Mouse (Mus musculus) brown adipose tissue, adult 24 weeks (tissue): ENCODE measurements around the gene Scn10a. TPM values are rescaled to one million over a fixed set of nuclear protein-coding genes. Genes with fewer than 3 reads are reported as not detected.

Experiments used
- H3K27ac ChIP-seq: fragments of 200-500 bp; replicated peaks from 2 replicates; pipeline ENCODE4 v1.5.1; 2012; ENCODE audit warnings: low read depth, mild to moderate bottlenecking, low read length
- H3K4me1 ChIP-seq: fragments of 200-500 bp; 2 replicates; pipeline ENCODE4 v1.6.1; 2012; ENCODE audit warnings: low read length, mixed read lengths; ENCODE audit not compliant: control insufficient read depth, insufficient read depth, insufficient read length
- H3K4me3 ChIP-seq: fragments of 200-500 bp; 2 replicates; pipeline ENCODE4 v1.5.1; 2012; ENCODE audit warnings: low read depth, mild to moderate bottlenecking, low read length, moderate library complexity; ENCODE audit not compliant: insufficient read depth
- polyA plus RNA-seq: library from polyadenylated mRNA; stranded (reverse); fragments of >200 nt; gene quantifications from 2 replicates; pipeline ENCODE4 v1.2.4, GENCODE M21; 2012; ENCODE audit not compliant: missing spikeins, insufficient read depth, insufficient read length

Gene Scn10a
- polyA plus RNA-seq, 1 experiment, result not detected

GRCm38 (mm10) chr9:119686187-119686586 is 32.9 kb downstream of the Scn10a start:
- H3K4me1 ChIP-seq, result no peaks in the 10 kb centered on the region
- no peak overlapping the region for H3K4me3 ChIP-seq
- no peak overlapping the region for H3K27ac ChIP-seq

- Histone ChIP-seq H3K4me3 (no peak overlapping the region), H3K4me1 (no peaks in the 10 kb centered on the region), H3K27ac (no peak overlapping the region)
These were observed 38.2 kb downstream of the Scn10a start for GRCm38 (mm10) chr9:119680896-119681295.

- Histone ChIP-seq H3K4me1 (no peaks in the 10 kb centered on the region), H3K27ac (no peak overlapping the region), H3K4me3 (no peak overlapping the region)
These were observed 55.0 kb downstream of the Scn10a start for GRCm38 (mm10) chr9:119664109-119664508.

GRCm38 (mm10) chr9:119656111-119656510 is 63.0 kb downstream of the Scn10a start:
- Histone ChIP-seq H3K4me3 (no peak overlapping the region), H3K27ac (no peak overlapping the region), H3K4me1 (no peaks in the 10 kb centered on the region)

GRCm38 (mm10) chr9:119653758-119654157 is 65.4 kb downstream of the Scn10a start:
- no peak overlapping the region for H3K4me3 ChIP-seq
- H3K27ac ChIP-seq, result no peak overlapping the region
- H3K4me1 ChIP-seq, result no peaks in the 10 kb centered on the region

- Histone ChIP-seq H3K4me3 (no peak overlapping the region), H3K4me1 (no peaks in the 10 kb centered on the region), H3K27ac (no peak overlapping the region)
These were observed 72.1 kb downstream of the Scn10a start for GRCm38 (mm10) chr9:119646942-119647547.

- Histone ChIP-seq H3K4me3 (no peak overlapping the region), H3K27ac (no peak overlapping the region), H3K4me1 (no peaks in the 10 kb centered on the region)
These were observed 77.1 kb downstream of the Scn10a start for GRCm38 (mm10) chr9:119641985-119642384.

GRCm38 (mm10) chr9:119634216-119634843 is 84.8 kb downstream of the Scn10a start:
- H3K4me3 ChIP-seq, result no peak overlapping the region
- H3K27ac ChIP-seq, result no peak overlapping the region
- no peaks in the 10 kb centered on the region for H3K4me1 ChIP-seq

- H3K4me3 ChIP-seq, result no peak overlapping the region
- no peak overlapping the region for H3K27ac ChIP-seq
- H3K4me1 ChIP-seq, result no peaks in the 10 kb centered on the region
These were observed 85.6 kb downstream of the Scn10a start for GRCm38 (mm10) chr9:119633475-119633874.

- H3K4me1 ChIP-seq, result no peaks in the 10 kb centered on the region
- H3K27ac ChIP-seq, result no peak overlapping the region
- H3K4me3 ChIP-seq, result no peak overlapping the region
These were observed 86.3 kb downstream of the Scn10a start for GRCm38 (mm10) chr9:119632801-119633200.

GRCm38 (mm10) chr9:119631899-119632533 is 87.1 kb downstream of the Scn10a start:
- no peaks in the 10 kb centered on the region for H3K4me1 ChIP-seq
- no peak overlapping the region for H3K4me3 ChIP-seq
- no peak overlapping the region for H3K27ac ChIP-seq

GRCm38 (mm10) chr9:119631393-119631898 is 87.7 kb downstream of the Scn10a start:
- Histone ChIP-seq H3K27ac (no peak overlapping the region), H3K4me3 (no peak overlapping the region), H3K4me1 (no peaks in the 10 kb centered on the region)

GRCm38 (mm10) chr9:119628690-119629268 is 90.3 kb downstream of the Scn10a start:
- Histone ChIP-seq H3K4me3 (no peak overlapping the region), H3K4me1 (no peaks in the 10 kb centered on the region)

GRCm38 (mm10) chr9:119627227-119627626 is 91.9 kb downstream of the Scn10a start:
- Histone ChIP-seq H3K4me1 (no peaks in the 10 kb centered on the region), H3K27ac (no peak overlapping the region), H3K4me3 (no peak overlapping the region)

More at GRCm38 (mm10) chr9:119628690-119629268, 90.3 kb downstream of the Scn10a start:
- H3K27ac ChIP-seq, result no peak overlapping the region

- H3K4me3 ChIP-seq, result no peak overlapping the region
- H3K4me1 ChIP-seq, result no peaks in the 10 kb centered on the region
- no peak overlapping the region for H3K27ac ChIP-seq
These were observed 95.0 kb downstream of the Scn10a start for GRCm38 (mm10) chr9:119624151-119624550.
